Mouse (Mus musculus): ENCODE measurements at regions not wholly inside any gene's neighbourhood (a gene's known extent, or its start where the extent isn't known, plus 50 kb on each side); places are given as distances from the start of the nearest gene placed in this dataset.

DNA sequence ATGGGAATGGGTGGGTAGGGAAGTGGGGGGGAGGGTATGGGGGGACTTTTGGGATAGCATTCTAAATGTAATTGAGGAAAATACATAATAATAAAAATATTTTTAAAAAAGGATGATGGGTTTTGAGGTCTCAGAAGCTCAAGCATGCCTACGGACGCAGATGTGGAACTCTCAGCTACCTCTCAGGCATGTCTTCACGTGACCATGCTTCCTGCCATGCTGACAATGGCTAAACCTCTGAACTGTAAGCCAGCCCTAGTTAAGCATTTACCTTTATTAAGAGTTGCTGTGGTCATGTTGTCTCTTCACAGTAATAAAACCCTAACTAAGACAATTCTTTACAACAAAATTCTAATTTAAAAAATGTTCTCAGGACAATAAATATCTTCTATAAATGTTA lies 80.0 kb downstream of the Tex36 start:
- Histone ChIP-seq H3K9ac (no peak overlapping the region), H3K27me3 (replicated peaks) (no peaks in the 10 kb centered on the region), H3K9me3 (replicated peaks) (no peaks in the 10 kb centered on the region), H3K4me1 (no peaks in the 10 kb centered on the region), H3K27ac (no peak overlapping the region), H3K36me3 (no peaks in the 10 kb centered on the region), H3K4me3 (no peak overlapping the region), H3K4me2 (no peak overlapping the region)
- no peak for ATAC-seq
- 72% methylated on average over 3 of the region's 3 CpGs for WGBS (ENCODE audit: insufficient replicate concordance)

DNA sequence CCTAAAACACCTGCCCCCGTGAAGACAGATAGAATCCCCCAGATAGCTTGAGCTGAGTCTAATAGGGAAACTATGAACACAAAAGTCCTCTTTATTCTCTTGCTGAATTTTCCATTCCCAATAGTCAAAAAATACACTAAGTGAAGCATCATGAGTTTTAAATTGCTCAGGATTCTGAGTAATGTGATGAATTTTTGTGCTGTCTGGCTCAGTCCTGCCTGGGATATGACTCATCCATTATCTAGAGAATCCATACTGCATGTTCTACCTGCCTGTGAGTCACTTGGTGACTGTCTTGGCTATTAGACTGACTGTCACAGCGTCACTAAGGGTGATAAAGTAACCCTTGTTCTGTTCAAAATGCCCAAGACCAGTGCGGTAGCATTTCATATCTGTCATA lies 83.0 kb downstream of the Tex36 start:
- Histone ChIP-seq H3K27me3 (replicated peaks) (no peaks in the 10 kb centered on the region), H3K9me3 (replicated peaks) (no peaks in the 10 kb centered on the region), H3K4me3 (no peak overlapping the region), H3K36me3 (no peaks in the 10 kb centered on the region), H3K9ac (no peak overlapping the region), H3K4me2 (no peak overlapping the region), H3K4me1 (no peaks in the 10 kb centered on the region), H3K27ac (no peak overlapping the region)
- no peak for ATAC-seq
- WGBS (ENCODE audit: insufficient replicate concordance), result 58% methylated on average over 3 of the region's 3 CpGs

DNA sequence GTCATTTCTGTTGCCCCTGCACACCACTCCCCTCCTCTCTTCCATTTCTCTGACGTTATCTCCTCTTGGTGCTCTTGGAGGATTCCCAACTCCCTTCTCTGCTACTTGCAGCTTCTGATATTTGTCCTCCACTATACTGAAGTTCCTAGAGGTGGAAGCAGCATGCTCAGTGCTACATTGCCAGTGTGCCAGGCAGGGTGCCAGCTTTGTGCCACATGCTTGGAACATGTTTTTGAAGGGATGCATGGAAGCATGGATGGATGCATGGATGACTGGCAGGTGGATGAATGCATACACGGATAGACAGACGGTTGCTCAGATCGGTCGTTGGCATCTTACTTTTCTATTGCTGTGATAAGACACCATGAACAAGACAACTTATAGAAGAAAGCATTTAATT lies 84.4 kb downstream of the Tex36 start:
- no peaks in the 10 kb centered on the region for H3K9me3 ChIP-seq (replicated peaks)
- no peak overlapping the region for H3K4me2 ChIP-seq
- no peak overlapping the region for H3K9ac ChIP-seq
- WGBS (ENCODE audit: insufficient replicate concordance), result 77% methylated on average over 5 of the region's 5 CpGs
- no peak for ATAC-seq
- H3K4me3 ChIP-seq, result no peak overlapping the region
- H3K27me3 ChIP-seq (replicated peaks), result no peaks in the 10 kb centered on the region
- no peaks in the 10 kb centered on the region for H3K36me3 ChIP-seq
- no peak overlapping the region for H3K27ac ChIP-seq
- no peaks in the 10 kb centered on the region for H3K4me1 ChIP-seq

DNA sequence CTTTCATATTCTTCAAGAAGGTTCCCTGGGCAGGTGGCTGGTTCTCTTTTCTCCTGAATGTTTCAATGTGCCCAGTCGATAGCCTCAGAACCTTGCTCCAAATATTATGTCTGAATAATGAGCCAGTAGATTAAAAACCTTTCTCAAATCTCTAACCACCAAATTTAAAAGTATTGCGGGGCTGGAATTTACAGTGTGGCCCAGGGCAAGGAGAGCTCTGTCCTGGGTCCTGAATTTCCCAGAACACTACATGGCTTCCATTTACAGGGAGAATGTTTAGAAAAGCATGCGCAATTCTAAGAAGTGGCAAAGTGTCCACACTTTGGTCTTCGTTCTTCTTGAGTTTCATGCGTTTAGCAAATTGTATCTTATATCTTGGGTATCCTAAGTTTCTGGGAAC lies 91.0 kb downstream of the Tex36 start:
- H3K9ac ChIP-seq, result no peak overlapping the region
- H3K9me3 ChIP-seq (replicated peaks), result no peaks in the 10 kb centered on the region
- 48% methylated on average over 5 of the region's 5 CpGs for WGBS (ENCODE audit: insufficient replicate concordance)

DNA sequence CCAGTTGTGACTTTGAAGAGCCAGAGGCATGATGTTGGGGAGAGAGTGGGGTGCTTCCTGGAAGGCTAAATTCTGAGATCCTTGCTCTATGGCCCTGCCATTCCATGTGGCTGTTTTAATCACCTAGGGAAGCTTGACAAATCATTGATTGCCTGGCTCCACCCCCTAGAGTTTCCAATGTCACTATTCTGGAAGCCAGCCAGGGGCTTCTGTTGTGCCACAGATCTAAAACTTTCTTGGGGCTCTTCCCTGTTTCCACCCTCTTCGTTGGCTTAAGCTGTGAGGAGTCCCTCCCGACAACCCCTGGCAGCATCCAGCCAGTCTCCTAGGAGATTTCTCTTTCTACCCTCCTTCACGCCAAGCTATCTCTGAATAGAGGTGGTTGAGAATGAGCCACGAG lies 92.5 kb downstream of the Tex36 start:
- Histone ChIP-seq H3K27me3 (replicated peaks) (0 out of 2 replicates have a peak, but pooled peaks cover 3% of the 10 kb centered on the region), H3K4me3 (no peak overlapping the region), H3K36me3 (no peaks in the 10 kb centered on the region), H3K9ac (no peak overlapping the region), H3K9me3 (replicated peaks) (no peaks in the 10 kb centered on the region), H3K4me1 (no peaks in the 10 kb centered on the region), H3K27ac (no peak overlapping the region), H3K4me2 (no peak overlapping the region)
- ATAC-seq, result no peak
- 46% methylated on average over 4 of the region's 4 CpGs for WGBS (ENCODE audit: insufficient replicate concordance)

More for the DNA sequence above, 91.0 kb downstream of the Tex36 start:
- H3K4me3 ChIP-seq, result no peak overlapping the region
- ATAC-seq, result no peak
- no peaks in the 10 kb centered on the region for H3K4me1 ChIP-seq
- H3K27ac ChIP-seq, result no peak overlapping the region
- 0 out of 2 replicates have a peak, but pooled peaks cover 3% of the 10 kb centered on the region for H3K27me3 ChIP-seq (replicated peaks)
- H3K36me3 ChIP-seq, result no peaks in the 10 kb centered on the region
- no peak overlapping the region for H3K4me2 ChIP-seq

DNA sequence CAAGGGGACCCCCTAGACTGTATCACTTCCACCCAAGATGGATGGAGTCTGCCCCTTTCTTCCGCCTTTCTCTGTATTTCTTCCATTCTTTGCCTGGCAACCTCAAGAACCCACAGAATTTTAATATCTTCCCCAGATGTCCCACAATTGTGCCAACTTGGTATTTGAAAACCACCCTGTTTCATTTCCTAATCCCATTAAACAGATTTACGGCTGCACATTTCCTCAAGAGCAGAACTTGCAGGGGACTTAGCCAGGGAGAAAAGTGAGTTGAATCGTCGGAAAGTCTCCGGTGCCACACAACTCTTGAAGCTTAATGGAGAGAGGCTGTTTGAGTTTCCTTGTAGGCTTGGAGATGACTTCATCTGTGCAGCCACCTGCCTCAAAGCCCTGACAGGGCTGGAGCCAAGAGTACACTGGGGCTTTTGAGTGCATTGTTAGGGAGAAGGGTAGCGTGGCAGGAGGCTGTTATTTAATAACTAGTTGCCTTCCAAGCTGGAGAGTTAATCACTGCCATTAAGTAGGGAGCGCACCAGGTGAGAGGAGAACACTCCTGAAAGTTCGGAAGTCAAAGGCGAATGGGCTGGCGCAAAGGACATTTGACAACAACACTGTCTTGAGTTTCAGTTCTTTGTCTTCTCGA lies 93.5 kb downstream of the Tex36 start:
- Histone ChIP-seq H3K27me3 (replicated peaks) (0 out of 2 replicates have a peak, but pooled peaks cover 3% of the 10 kb centered on the region), H3K36me3 (no peaks in the 10 kb centered on the region), H3K27ac (no peak overlapping the region), H3K4me1 (no peaks in the 10 kb centered on the region), H3K9ac (no peak overlapping the region), H3K9me3 (replicated peaks) (no peaks in the 10 kb centered on the region), H3K4me2 (no peak overlapping the region), H3K4me3 (no peak overlapping the region)
- WGBS (ENCODE audit: insufficient replicate concordance), result 73% methylated on average over 11 of the region's 11 CpGs
- ATAC-seq, result no peak

- Histone ChIP-seq H3K27me3 (replicated peaks) (0 out of 2 replicates have a peak, but pooled peaks cover 3% of the 10 kb centered on the region), H3K4me2 (no peak overlapping the region), H3K4me3 (no peak overlapping the region), H3K9me3 (replicated peaks) (no peaks in the 10 kb centered on the region), H3K4me1 (no peaks in the 10 kb centered on the region), H3K36me3 (no peaks in the 10 kb centered on the region), H3K27ac (no peak overlapping the region), H3K9ac (no peak overlapping the region)
- no peak for ATAC-seq
- WGBS (ENCODE audit: insufficient replicate concordance), result 73% methylated on average over 2 of the region's 2 CpGs
These were observed 96.3 kb downstream of the Tex36 start for GRCm38 (mm10) chr7:133505628-133506027.

- H3K4me1 ChIP-seq, result no peaks in the 10 kb centered on the region
- 72% methylated on average over 5 of the region's 5 CpGs for WGBS (ENCODE audit: insufficient replicate concordance)
- no peak overlapping the region for H3K27ac ChIP-seq
- H3K9ac ChIP-seq, result no peak overlapping the region
- H3K4me2 ChIP-seq, result no peak overlapping the region
- ATAC-seq, result no peak
- H3K4me3 ChIP-seq, result no peak overlapping the region
- H3K9me3 ChIP-seq (replicated peaks), result no peaks in the 10 kb centered on the region
- H3K36me3 ChIP-seq, result no peaks in the 10 kb centered on the region
- H3K27me3 ChIP-seq (replicated peaks), result 0 out of 2 replicates have a peak, but pooled peaks cover 3% of the 10 kb centered on the region
These were observed 98.0 kb downstream of the Tex36 start for GRCm38 (mm10) chr7:133503946-133504345.

GRCm38 (mm10) chr7:133502731-133503130 lies 99.2 kb downstream of the Tex36 start:
- Histone ChIP-seq H3K4me1 (no peaks in the 10 kb centered on the region), H3K9ac (no peak overlapping the region), H3K4me2 (no peak overlapping the region), H3K36me3 (no peaks in the 10 kb centered on the region), H3K4me3 (no peak overlapping the region), H3K27ac (no peak overlapping the region), H3K27me3 (replicated peaks) (no peaks in the 10 kb centered on the region), H3K9me3 (replicated peaks) (no peaks in the 10 kb centered on the region)
- WGBS (ENCODE audit: insufficient replicate concordance), result 69% methylated on average over 4 of the region's 4 CpGs
- no peak for ATAC-seq

DNA sequence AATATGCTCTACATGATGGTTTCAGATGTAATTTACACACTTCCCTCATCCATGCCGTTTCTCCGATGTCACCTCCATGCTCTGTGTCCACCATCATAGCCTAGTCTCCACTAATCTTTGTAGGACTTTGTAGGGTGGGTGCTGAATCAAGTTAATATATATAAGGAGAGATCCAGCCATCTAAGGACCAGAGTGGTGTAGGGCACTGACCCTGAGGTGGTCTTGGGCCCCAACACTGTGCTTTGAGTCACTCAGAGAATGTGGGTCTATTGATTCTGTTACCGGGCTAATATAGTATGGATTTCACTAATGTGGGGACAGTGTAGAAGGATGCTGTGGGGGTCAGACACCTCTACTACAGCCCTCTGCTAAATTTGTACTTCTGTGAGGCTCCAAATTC lies 104.4 kb downstream of the Tex36 start:
- no peaks in the 10 kb centered on the region for H3K4me1 ChIP-seq
- no peaks in the 10 kb centered on the region for H3K9me3 ChIP-seq (replicated peaks)
- no peak overlapping the region for H3K9ac ChIP-seq
- no peaks in the 10 kb centered on the region for H3K27me3 ChIP-seq (replicated peaks)
- H3K36me3 ChIP-seq, result no peaks in the 10 kb centered on the region
- H3K4me2 ChIP-seq, result no peak overlapping the region
- no peak overlapping the region for H3K4me3 ChIP-seq
- no peak overlapping the region for H3K27ac ChIP-seq
- WGBS (ENCODE audit: insufficient replicate concordance), result 80% methylated on average over 3 of the region's 3 CpGs
- ATAC-seq, result no peak

DNA sequence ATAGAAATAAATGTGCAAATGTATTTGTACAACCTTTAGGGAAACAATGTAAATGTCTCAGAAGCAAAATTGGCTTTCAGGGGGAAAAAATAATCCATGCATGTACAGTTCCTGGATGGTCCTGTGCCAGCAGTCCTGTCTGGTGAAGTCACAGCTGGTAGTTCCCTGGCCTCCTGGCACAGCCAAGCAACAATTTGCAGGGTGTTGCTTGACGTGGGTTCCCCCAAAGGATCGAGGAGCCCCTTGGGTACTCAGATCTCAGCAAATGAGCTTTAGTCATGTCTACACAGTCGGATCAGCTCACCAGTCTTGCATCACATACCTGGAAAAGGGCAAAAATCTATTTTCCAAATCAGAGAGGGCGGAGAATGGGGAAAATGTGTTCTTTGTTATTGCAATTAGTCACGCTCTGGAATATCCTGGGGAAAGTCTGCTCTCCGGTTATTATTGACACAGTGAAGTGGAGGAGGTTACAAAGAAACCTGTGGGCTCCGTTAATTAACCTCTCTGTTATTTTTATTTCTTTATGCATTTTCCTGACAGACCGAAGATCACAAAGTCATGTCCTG lies 106.9 kb downstream of the Tex36 start:
- Histone ChIP-seq H3K4me3 (no peak overlapping the region), H3K27me3 (replicated peaks) (no peaks in the 10 kb centered on the region; the same call in 1 of the 2 replicates), H3K9me3 (replicated peaks) (no peaks in the 10 kb centered on the region), H3K4me1 (no peaks in the 10 kb centered on the region), H3K36me3 (no peaks in the 10 kb centered on the region), H3K9ac (no peak overlapping the region), H3K4me2 (no peak overlapping the region), H3K27ac (no peak overlapping the region)
- 64% methylated on average over 8 of the region's 8 CpGs for WGBS (ENCODE audit: insufficient replicate concordance)
- ATAC-seq, result no peak

DNA sequence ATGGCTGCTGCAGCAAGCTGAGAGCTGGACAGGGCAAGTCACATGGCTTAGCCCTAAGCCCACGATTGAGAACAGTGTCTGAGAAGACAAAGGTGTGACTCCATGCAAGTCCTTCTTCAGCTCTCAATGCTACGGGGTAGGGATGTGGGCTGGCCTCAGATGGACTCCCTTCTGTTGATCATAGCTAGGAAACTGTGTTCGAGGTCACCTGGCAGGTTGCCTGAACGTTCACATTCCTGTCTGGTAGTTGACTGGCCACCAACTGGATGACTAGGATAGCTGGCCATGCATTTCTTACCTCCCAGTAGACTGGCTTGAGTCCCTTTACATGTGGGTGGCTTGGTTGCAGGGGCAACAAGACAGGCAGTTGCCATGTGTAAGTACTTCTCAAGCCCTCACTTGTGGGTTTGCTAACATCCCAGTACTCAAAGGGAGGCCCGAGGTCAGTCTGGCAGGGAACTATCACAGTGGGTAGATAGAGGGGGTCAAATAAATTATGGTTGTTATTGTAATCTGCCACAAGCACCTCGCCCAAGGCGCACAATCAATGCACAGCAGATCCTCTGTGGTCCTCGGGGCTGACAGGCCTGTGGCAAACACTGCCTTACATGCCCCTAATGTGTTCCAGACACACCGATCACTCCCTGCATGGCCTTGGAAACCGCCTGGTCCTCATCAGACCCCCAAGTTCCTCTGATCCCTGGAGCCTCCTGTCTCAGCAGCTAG lies 107.5 kb downstream of the Tex36 start:
- 62% methylated on average over 10 of the region's 10 CpGs for WGBS (ENCODE audit: insufficient replicate concordance)
- Histone ChIP-seq H3K9ac (no peak overlapping the region), H3K36me3 (no peaks in the 10 kb centered on the region), H3K9me3 (replicated peaks) (no peaks in the 10 kb centered on the region), H3K4me3 (no peak overlapping the region), H3K27ac (no peak overlapping the region), H3K4me1 (no peaks in the 10 kb centered on the region), H3K4me2 (no peak overlapping the region), H3K27me3 (replicated peaks) (no peaks in the 10 kb centered on the region; the same call in 1 of the 2 replicates)
- no peak for ATAC-seq

Measured in liver, embryonic 12.5 days (tissue).